Mouse (Mus musculus) thymus, postnatal 25 days (tissue): ENCODE measurements around the gene F9.
"Not testable (repeated sequence)": the region's sequence is repeated elsewhere in the genome, so short reads cannot be mapped to it uniquely, and the experiment has no call there.

ENCODE experiments used
- DNase-seq: peaks from one replicate; pipeline ENCODE4 v3.0.0; 2022

F9 gene

GRCm38 (mm10) chrX:59999221-60000083 lies at the start of gene F9:
TSS of gene F9 (plus strand) at chrX:59999464.
- no peak for DNase-seq

DNA sequence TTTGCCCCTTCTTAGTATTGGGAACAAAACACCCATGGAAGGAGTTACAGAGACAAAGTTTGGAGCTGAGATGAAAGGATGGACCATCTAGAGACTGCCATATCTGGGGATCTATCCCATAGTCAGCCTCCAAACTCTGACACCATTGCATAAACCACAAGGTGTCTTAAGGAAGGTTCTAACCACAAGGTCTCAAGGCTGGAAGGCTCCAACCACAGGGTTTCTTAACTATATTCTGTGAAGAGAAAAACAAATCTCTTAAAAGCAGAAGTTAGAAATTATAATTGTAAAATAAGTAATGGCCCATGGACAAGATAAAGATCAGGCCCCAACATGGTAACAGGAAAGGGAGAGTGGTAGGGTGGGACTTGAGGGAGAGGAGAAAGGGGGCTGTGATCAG lies 29.5 kb upstream of the F9 start:
- DNase-seq = not testable (repeated sequence)

DNA sequence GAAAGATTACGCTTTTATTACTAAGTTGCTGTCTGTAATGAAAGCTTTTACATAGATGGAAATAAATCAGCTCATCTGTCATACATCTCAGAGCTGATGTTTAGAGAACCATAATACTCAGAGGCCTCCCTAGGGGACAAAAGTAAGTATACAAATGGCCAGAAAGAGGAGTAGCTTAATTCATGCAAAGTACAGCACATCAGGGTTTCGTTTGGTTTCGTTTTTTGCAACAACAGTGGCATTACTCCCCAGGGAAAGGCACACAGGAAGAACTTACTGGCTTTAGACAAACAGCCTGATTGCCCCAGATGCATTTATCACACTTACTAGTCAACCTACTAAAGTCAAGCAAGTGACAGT lies 800 bp downstream of the F9 start:
- DNase-seq = no peak

GRCm38 (mm10) chrX:60001461-60001860 lies 2.2 kb downstream of the F9 start:
- DNase-seq = no peak

GRCm38 (mm10) chrX:60013084-60013676 lies 13.9 kb downstream of the F9 start:
- peak; percentile 34 for DNase-seq

DNA sequence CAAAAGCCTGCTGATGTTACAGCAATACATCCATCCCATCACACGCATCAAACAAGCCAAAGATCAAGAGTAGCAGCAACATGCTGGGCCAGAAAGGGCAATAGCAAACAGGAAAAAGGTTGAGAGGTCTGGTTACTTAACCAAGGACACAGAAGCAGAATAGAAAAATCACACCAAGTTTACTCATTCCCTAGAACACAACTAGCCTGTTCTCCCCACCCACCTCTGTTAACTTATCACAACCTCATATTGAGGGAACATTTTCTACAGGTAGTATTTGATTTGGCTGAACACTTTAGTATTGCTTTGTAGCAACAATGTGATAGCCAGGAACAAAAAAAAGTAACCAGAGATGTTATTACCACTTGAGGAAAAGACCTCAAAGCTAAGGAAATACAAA lies 15.3 kb downstream of the F9 start:
- no peak for DNase-seq

- DNase-seq = no peak
These were observed 21.7 kb downstream of the F9 start for GRCm38 (mm10) chrX:60021007-60021406.

GRCm38 (mm10) chrX:60021595-60021994 lies 22.3 kb downstream of the F9 start:
- DNase-seq = no peak

DNA sequence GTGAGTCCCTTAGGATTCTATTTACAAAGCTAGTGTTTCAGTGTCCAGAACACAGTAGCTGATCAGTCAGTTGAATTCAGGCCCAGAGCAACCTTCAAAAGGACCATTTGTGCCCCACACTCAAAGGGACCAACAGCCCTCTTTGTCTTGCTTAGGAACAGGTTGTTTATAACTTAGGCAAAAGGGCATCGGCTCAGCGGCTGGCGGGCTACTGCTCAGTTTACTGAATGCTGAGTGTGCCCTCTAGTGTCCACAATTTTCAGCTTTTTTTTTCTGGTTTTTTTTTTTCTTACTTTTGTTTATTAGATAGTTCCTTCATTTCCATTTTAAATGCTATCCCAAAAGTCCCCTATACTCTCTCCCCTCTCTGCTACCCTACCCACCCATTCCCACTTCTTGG lies 27.4 kb downstream of the F9 start:
- DNase-seq = peak; percentile 3

DNA sequence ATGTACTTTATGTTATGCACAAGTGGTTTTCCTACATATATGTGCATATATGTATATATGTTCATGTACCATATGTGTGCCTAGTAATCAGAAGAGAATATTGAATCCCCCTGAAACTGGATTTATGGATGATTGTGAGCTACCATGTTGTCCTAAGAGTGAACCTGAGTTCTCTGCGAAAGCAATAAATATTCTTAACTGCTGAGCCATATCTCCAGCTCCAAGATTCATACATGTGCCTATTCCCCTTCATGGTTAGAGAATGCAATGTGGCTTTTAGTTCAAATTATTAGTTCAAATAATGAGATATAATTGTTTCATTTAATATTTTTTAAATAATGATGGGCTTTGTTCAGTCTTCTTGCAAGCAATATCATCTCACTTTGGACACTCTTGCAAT lies 55.5 kb downstream of the F9 start:
- DNase-seq = no peak

GRCm38 (mm10) chrX:60055185-60055584 lies 55.9 kb downstream of the F9 start:
- DNase-seq = no peak

DNA sequence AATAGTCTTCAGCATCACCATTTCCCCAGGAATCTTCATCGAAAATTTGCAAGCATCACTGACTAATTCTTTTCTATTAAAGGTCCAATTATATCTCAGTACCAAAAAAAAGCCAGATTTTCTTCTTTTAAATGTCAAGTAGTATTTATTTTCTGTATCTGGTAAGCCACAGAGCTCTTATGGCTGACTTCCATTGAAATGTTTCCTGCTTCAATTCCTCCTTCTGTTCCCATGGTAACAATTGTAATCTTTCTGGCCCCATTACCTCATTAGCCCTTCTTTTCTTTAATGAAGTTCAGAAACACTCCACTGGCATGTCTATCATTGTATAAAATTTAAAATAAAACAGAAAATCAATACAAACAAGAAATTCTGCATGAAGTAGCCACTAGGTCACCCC lies 76.1 kb downstream of the F9 start:
- DNase-seq = no peak
